Mouse (Mus musculus): Measurements from ENCODE around the gene Tram2. TPM values are rescaled to one million over a fixed set of nuclear protein-coding genes. Genes with fewer than 3 reads are reported as not detected.

Gene Tram2
- polyA plus RNA-seq (2012; rRNA removed), result 4.0 and 6.9 TPM in 2 replicates

GRCm38 (mm10) chr1:21079217-21079773 lies at the start of gene Tram2:
Tram2 (minus strand) TSS chr1:21079229.

GRCm38 (mm10) chr1:20951300-20951763 lies 127.7 kb downstream of the Tram2 start, which contains the start of gene Efhc1:
Efhc1 (plus strand) TSS chr1:20951626.

Other genes starting within 250 kb of the Tram2 start
- gene Paqr8, start 188.6 kb downstream of the Tram2 start, polyA plus RNA-seq (2012; rRNA removed), result 14.9 and 16.0 TPM in 2 replicates
- 2.0 and 2.1 TPM in 2 replicates for gene Efhc1, start 127.6 kb downstream of the Tram2 start, polyA plus RNA-seq (2012; rRNA removed)
- gene Tmem14a, start 139.3 kb upstream of the Tram2 start, polyA plus RNA-seq (2012; rRNA removed), result 11.7 and 13.5 TPM in 2 replicates
- 0.63 and 1.1 TPM in 2 replicates for gene Gsta3, start 161.4 kb upstream of the Tram2 start, polyA plus RNA-seq (2012; rRNA removed)